Comparison of ENCODE assay signal across 19 mouse cellular contexts in the genomic region with DNA sequence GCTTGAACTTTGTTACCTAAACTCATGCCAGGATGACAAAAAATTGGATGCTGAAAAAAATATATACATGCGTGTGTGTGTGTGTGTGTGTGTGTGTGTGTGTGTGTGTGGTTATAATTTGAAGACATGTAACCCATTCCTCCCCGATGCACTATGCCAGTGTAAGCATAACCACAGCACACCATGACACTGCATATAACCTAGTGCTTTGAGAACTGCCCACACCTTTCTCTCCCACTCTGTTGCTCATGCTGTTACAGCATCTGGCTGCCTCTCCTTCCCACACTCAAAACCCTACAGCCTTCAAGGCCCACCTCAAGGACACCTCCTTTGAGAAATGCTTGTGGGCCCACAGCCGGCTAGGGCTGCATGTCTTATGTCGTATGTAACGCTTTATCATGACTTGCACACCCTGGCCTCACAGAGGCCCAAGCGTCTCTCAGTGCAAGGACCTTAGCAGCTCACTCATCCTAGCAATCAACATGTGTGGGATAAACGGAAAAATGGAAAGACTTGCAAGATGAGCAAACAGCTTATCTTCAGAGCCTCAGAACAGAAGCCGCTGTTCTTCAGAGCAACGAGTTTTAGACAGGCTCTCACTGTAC.
DNase-seq lines count a peak whose midpoint lies in the region; ATAC-seq and TF ChIP-seq lines count a peak whose summit lies in the region.
"Had no signal": no experiment of that assay in that cellular context is flagged by ENCODE, and none has a peak within 500 bp of the region (broad histone marks: within the 10 kb centered on the region; RNA-seq: fewer than 3 reads in every experiment).

No protein-coding gene starts in this region.

- no peak overlapping the region for H3K4me3 ChIP-seq in gastrocnemius, adult 2 months
- H3K4me3 ChIP-seq in layer of hippocampus, adult 2 months = no peak overlapping the region
- no peak overlapping the region for H3K4me3 ChIP-seq in liver, embryonic 12.5 days
- H3K4me3 ChIP-seq: forebrain, embryonic 12.5 days; left cerebral cortex, adult 2 months; limb, embryonic 12.5 days; midbrain, embryonic 12.5 days had no signal

- H3K36me3 ChIP-seq in liver, embryonic 12.5 days = no peaks in the 10 kb centered on the region
- H3K36me3 ChIP-seq: forebrain, embryonic 12.5 days; midbrain, embryonic 12.5 days had no signal

- no peak for TF ChIP-seq CTCF in gastrocnemius, adult 2 months (IDR thresholded peaks at IDR 0.05)
- TF ChIP-seq CTCF in layer of hippocampus, adult 2 months (conservative IDR thresholded peaks at IDR 0.05) = no peak

- ATAC-seq in liver, embryonic 12.5 days = peak; percentile 92

- DNase-seq in gastrocnemius, adult 2 months = no peak
- DNase-seq in gastrocnemius, adult 18-20 months (ENCODE audit: low spot score) = no peak
- DNase-seq in layer of hippocampus, adult 2 months (ENCODE audit: low spot score in 2 of 2) = no peak
- no peak for DNase-seq in layer of hippocampus, adult 11-12 months (ENCODE audit: low spot score)
- peak; percentile 27 for DNase-seq in c-Kit-negative CD71-positive TER-119-positive erythroid progenitor cells, embryonic 14.5 days (ENCODE audit: low read depth, low spot score)
- DNase-seq in adrenal gland, postnatal 36 days = no peak
- no peak for DNase-seq in right cerebral cortex, postnatal 25 days
- DNase-seq: adrenal gland, adult 2 months; cerebellum, adult 2 months; gastrocnemius, postnatal 36 days; kidney, adult 11 months; right cerebral cortex, postnatal 14 days had no signal

- peak overlapping the region; percentile 28 for H3K9ac ChIP-seq in liver, embryonic 12.5 days
- H3K9ac ChIP-seq: forebrain, embryonic 12.5 days; hindbrain, embryonic 14.5 days; limb, embryonic 12.5 days; midbrain, embryonic 12.5 days had no signal

- WGBS in liver, embryonic 12.5 days (ENCODE audit: insufficient replicate concordance) = 35% methylated on average over 9 of the region's 9 CpGs

- intact Hi-C loops in gastrocnemius, adult 2 months (cut with DNase I) = no loop called here

- 0 out of 2 replicates have a peak overlapping the region, but pooled peaks have one; percentile 16 for H3K27ac ChIP-seq in gastrocnemius, adult 2 months
- 0 out of 2 replicates have a peak overlapping the region, but pooled peaks have one; percentile 18 for H3K27ac ChIP-seq in layer of hippocampus, adult 2 months
- peak overlapping the region; percentile 84 for H3K27ac ChIP-seq in liver, embryonic 12.5 days
- H3K27ac ChIP-seq: forebrain, embryonic 12.5 days; hindbrain, embryonic 14.5 days; kidney, postnatal 0 days; left cerebral cortex, adult 2 months; limb, embryonic 12.5 days; midbrain, embryonic 12.5 days had no signal

- H3K4me2 ChIP-seq in liver, embryonic 12.5 days = peak overlapping the region; percentile 32
- H3K4me2 ChIP-seq: forebrain, embryonic 12.5 days; hindbrain, embryonic 14.5 days; limb, embryonic 12.5 days; midbrain, embryonic 12.5 days had no signal

- peaks cover 77% of the 10 kb centered on the region for H3K4me1 ChIP-seq in liver, embryonic 12.5 days
- H3K4me1 ChIP-seq: forebrain, embryonic 12.5 days; limb, embryonic 12.5 days; midbrain, embryonic 12.5 days had no signal

- H3K9me3 ChIP-seq in liver, embryonic 12.5 days (replicated peaks) = no peaks in the 10 kb centered on the region
- H3K9me3 ChIP-seq: forebrain, embryonic 12.5 days; limb, embryonic 12.5 days; midbrain, embryonic 12.5 days had no signal

- H3K27me3 ChIP-seq in liver, embryonic 12.5 days (replicated peaks) = no peaks in the 10 kb centered on the region
- H3K27me3 ChIP-seq: forebrain, embryonic 12.5 days; limb, embryonic 12.5 days; midbrain, embryonic 12.5 days had no signal

Comparison
In these comparisons a context has a peak if more than half of its experiments do, and no peak if none do; other contexts are left out.
1. H3K27ac ChIP-seq: peak in every context shown above with its lines; median percentile 84 in liver, embryonic 12.5 days; 18 in layer of hippocampus, adult 2 months; 16 in gastrocnemius, adult 2 months.